Mouse (Mus musculus) cortical plate, adult 2 months (tissue): ENCODE measurements at regions not wholly inside any gene's neighbourhood (a gene's known extent, or its start where the extent isn't known, plus 50 kb on each side); places are given as distances from the start of the nearest gene placed in this dataset.

Experiments
- H3K27ac ChIP-seq: fragments of 200-500 bp; 2 replicates; pipeline ENCODE4 v1.5.1; 2012; ENCODE audit warnings: low read length, control low read depth, inconsistent platforms; ENCODE audit not compliant: insufficient read depth
- H3K4me1 ChIP-seq: fragments of 200-500 bp; 2 replicates; pipeline ENCODE4 v1.6.1; 2011; ENCODE audit warnings: low read length; ENCODE audit not compliant: control insufficient read depth, insufficient read depth
- H3K4me3 ChIP-seq: fragments of 200-500 bp; 2 replicates; pipeline ENCODE4 v1.5.1; 2011; ENCODE audit warnings: mild to moderate bottlenecking, low read length, control low read depth; ENCODE audit not compliant: insufficient read depth
- CTCF ChIP-seq: fragments of 200-500 bp; IDR thresholded peaks from 2 replicates; pipeline ENCODE4 v1.5.1; 2011; ENCODE audit warnings: mild to moderate bottlenecking, control low read depth, low read length; ENCODE audit not compliant: insufficient read depth; ENCODE audit errors: extremely low read depth
- POLR2A ChIP-seq: fragments of 200-500 bp; IDR thresholded peaks from 2 replicates; pipeline ENCODE4 v1.6.1; 2011; ENCODE audit warnings: mild to moderate bottlenecking, low read length, control low read depth; ENCODE audit not compliant: insufficient read depth; ENCODE audit errors: extremely low read depth

DNA sequence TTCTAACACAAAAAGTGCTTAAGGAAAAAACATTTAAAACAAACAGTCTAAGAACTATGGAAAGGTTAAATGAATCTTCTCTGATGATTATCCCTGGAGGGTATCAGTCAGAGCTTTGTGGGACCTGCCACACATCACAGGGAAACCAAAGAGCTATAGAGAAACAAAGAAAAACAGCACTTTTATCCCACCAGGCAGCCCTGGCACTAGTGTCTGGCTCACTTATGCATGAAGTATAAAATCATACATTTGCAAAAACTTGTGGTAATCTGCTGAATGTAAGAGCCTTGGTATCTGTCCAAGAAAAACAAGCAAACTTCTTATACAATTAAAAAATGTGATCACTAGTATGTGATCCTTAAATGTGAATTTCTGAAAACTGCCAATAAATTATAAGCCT is 972.4 kb upstream of the Ctnnd2 start:
- H3K27ac ChIP-seq, result no peak overlapping the region
- H3K4me1 ChIP-seq, result no peaks in the 10 kb centered on the region
- TF ChIP-seq POLR2A (no peak), CTCF (no peak)
- H3K4me3 ChIP-seq, result no peak overlapping the region

GRCm38 (mm10) chr15:29223667-29224066 is 948.7 kb upstream of the Ctnnd2 start:
- Histone ChIP-seq H3K4me1 (no peaks in the 10 kb centered on the region), H3K27ac (no peak overlapping the region), H3K4me3 (no peak overlapping the region)
- TF ChIP-seq CTCF (no peak), POLR2A (no peak)

DNA sequence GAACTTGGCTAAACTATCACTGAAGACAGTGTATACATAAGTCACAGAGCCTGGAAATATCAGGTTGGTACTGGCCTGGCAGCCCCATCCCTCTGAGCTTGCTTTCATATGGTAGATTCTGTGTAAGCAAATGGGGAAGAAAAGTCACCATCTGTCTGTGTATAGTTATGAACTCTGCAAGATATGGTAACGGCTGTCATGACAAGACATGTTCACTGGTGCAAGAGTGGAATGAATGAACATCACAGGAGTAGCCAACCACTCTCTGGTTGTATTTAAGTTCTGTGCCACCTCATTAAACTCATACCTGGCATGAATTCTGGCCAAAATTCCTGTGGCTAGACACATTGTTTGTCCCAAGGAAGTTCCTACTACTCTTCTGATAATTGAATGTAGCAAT is 945.5 kb upstream of the Ctnnd2 start:
- H3K4me1 ChIP-seq, result no peaks in the 10 kb centered on the region
- no peak overlapping the region for H3K27ac ChIP-seq
- TF ChIP-seq CTCF, result no peak
- TF ChIP-seq POLR2A, result no peak
- no peak overlapping the region for H3K4me3 ChIP-seq

GRCm38 (mm10) chr15:29234635-29235034 is 937.8 kb upstream of the Ctnnd2 start:
- TF ChIP-seq POLR2A, result no peak
- 0 out of 2 replicates have a peak, but pooled peaks have one; percentile 2 for TF ChIP-seq CTCF
- no peaks in the 10 kb centered on the region for H3K4me1 ChIP-seq
- no peak overlapping the region for H3K4me3 ChIP-seq
- H3K27ac ChIP-seq, result no peak overlapping the region

DNA sequence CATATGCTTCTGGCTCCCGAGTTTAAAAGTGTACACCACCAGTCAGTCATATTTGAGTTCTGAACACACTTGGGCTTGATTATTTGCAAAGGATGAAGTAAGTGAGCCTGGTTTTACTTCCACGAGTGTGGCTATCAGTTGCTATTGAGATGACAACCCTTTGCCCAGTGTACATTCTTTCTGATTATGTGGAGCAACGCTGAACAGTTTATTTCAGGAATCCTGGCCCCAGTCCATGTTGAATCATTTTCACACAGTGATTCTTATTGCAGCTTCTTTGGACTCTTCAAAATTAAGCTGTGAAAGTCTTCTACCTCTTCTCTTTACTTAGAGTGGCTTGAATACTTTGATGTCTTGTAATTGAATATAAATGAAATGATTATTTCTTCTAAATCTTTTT is 917.2 kb upstream of the Ctnnd2 start:
- Histone ChIP-seq H3K4me3 (no peak overlapping the region), H3K27ac (no peak overlapping the region), H3K4me1 (no peaks in the 10 kb centered on the region; the same call in 1 of the 2 replicates)
- TF ChIP-seq CTCF, result no peak

- no peak for TF ChIP-seq POLR2A
- TF ChIP-seq CTCF, result no peak
- Histone ChIP-seq H3K4me3 (no peak overlapping the region), H3K27ac (no peak overlapping the region), H3K4me1 (no peaks in the 10 kb centered on the region)
Measured at GRCm38 (mm10) chr15:29266767-29267166, 905.6 kb upstream of the Ctnnd2 start.

- TF ChIP-seq CTCF (no peak), POLR2A (no peak)
- no peaks in the 10 kb centered on the region for H3K4me1 ChIP-seq
- H3K27ac ChIP-seq, result no peak overlapping the region
- no peak overlapping the region for H3K4me3 ChIP-seq
Measured at GRCm38 (mm10) chr15:29296454-29296853, 875.9 kb upstream of the Ctnnd2 start.
